Mouse (Mus musculus) neural tube, embryonic 11.5 days (tissue): ENCODE measurements around the gene St3gal5. TPM values are rescaled to one million over a fixed set of nuclear protein-coding genes. Genes with fewer than 3 reads are reported as not detected.
A peak's percentile ranks its signal among the peaks of the same experiment; 100 is the strongest.

Experiments
- ATAC-seq: fragments of 200-750 bp; cut with Nextera tagmentation; 2 replicates; pipeline ENCODE4 v1.8.0; 2017; ENCODE audit warnings: moderate number of reproducible peaks, mild to moderate bottlenecking, moderate TSS enrichment, moderate library complexity; ENCODE audit not compliant: insufficient read depth, low FRiP score, low TSS enrichment
- DNase-seq: peaks from one replicate; pipeline ENCODE4 v3.0.0-alpha.2; 2015; ENCODE audit warnings: low spot score
- H3K27ac ChIP-seq: fragments of 300-500 bp; sonication (generic); 2 replicates; pipeline ENCODE4 v1.5.1; 2014; ENCODE audit warnings: low read depth, mild to moderate bottlenecking, low read length
- H3K27me3 ChIP-seq: fragments of 300-500 bp; sonication (generic); 2 replicates; pipeline ENCODE4 v1.6.1; 2014; ENCODE audit warnings: mild to moderate bottlenecking, low read length, mixed read lengths; ENCODE audit not compliant: control insufficient read depth, insufficient read depth
- H3K36me3 ChIP-seq: fragments of 300-500 bp; sonication (generic); 2 replicates; pipeline ENCODE4 v1.6.1; 2014; ENCODE audit warnings: mild to moderate bottlenecking, low read length, moderate library complexity, mixed read lengths; ENCODE audit not compliant: control insufficient read depth, insufficient read depth
- H3K4me1 ChIP-seq: fragments of 300-500 bp; sonication (generic); 2 replicates; pipeline ENCODE4 v1.6.1; 2014; ENCODE audit warnings: low read length, mixed read lengths; ENCODE audit not compliant: control insufficient read depth, insufficient read depth
- H3K4me2 ChIP-seq: fragments of 300-500 bp; sonication (generic); 2 replicates; pipeline ENCODE4 v1.6.1; 2014; ENCODE audit warnings: low read depth, mild to moderate bottlenecking, moderate library complexity
- H3K4me3 ChIP-seq: fragments of 300-500 bp; sonication (generic); 2 replicates; pipeline ENCODE4 v1.5.1; 2014; ENCODE audit warnings: low read depth, low read length
- H3K9ac ChIP-seq: fragments of 300-500 bp; sonication (generic); 2 replicates; pipeline ENCODE4 v1.6.1; 2014; ENCODE audit warnings: mild to moderate bottlenecking, low read length
- H3K9me3 ChIP-seq: fragments of 300-500 bp; sonication (generic); 2 replicates; pipeline ENCODE4 v1.6.1; 2016; ENCODE audit warnings: low read length; ENCODE audit not compliant: control insufficient read depth
- WGBS: fragments of 180-500 bp; shearing (Covaris S2); extraction: QIAGEN DNeasy Blood & Tissue Kit; methylation state at CpG from one replicate; pipeline ENCODE4 v1.1.7; 2014; 5-methylcytosine and 5-hydroxymethylcytosine counted together
- polyA plus RNA-seq: library from polyadenylated mRNA; unstranded; fragments of >200 nt; fragmentation: Nextera tagmentation; extraction: Ambion mirVana; gene quantifications from 2 replicates; pipeline ENCODE4 v1.2.1, GENCODE M21; 2014

Gene St3gal5
- polyA plus RNA-seq, 1 experiment from 2014 or later: 44.6 TPM

DNA sequence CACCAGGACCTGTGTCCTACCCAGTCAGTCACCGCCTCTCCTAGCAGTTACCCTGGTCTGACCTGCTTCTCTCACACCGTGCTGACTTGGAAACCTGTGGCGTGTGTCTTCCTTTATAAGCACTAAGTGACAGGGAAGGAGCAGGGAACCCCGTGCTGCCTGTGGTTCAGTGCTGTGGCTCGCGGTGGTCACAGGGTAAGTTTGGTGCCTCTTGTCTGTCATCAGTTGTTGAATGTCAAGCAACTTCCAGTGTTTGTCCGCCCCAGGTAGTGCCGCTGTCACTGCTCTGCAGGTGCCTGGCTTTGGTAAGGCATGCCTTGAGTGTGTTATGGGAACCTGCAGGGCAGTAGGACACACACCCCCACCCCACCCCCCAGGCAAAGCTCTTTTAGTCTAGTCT lies 3.5 kb downstream of the St3gal5 start:
- Histone ChIP-seq H3K27ac (no peak overlapping the region), H3K4me2 (no peak overlapping the region)
- 86% methylated on average over 8 of the region's 8 CpGs for WGBS

DNA sequence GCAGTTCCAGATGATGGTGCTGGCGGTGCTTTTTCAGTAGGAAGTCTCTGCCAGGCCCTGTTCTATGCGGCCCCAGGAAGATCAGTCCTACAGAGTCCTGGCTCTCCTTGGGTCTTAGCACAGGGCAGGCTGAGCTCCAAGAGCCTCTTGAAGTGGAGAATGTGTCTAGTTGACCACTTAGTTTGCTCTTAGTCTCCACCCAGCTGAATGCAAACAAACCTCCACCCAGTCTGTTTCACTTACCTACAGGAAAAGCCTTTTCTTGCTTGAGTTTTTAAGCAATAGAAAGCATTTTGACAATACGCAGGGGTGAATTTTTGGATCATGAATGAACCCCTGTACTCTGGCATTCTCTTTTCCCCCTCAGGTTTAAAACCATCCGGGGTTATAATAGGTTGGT lies 4.0 kb downstream of the St3gal5 start:
- Histone ChIP-seq H3K9ac (no peak overlapping the region), H3K36me3 (no peaks in the 10 kb centered on the region), H3K9me3 (no peaks in the 10 kb centered on the region), H3K4me3 (no peak overlapping the region), H3K4me2 (no peak overlapping the region), H3K27me3 (no peaks in the 10 kb centered on the region), H3K27ac (no peak overlapping the region), H3K4me1 (0 out of 2 replicates have a peak, but pooled peaks cover 4% of the 10 kb centered on the region)
- WGBS: 88% methylated on average over 4 of the region's 4 CpGs
- DNase-seq: no peak
- no peak for ATAC-seq

More for the DNA sequence above, 3.5 kb downstream of the St3gal5 start:
- Histone ChIP-seq H3K27me3 (no peaks in the 10 kb centered on the region), H3K9ac (no peak overlapping the region), H3K9me3 (no peaks in the 10 kb centered on the region), H3K4me3 (no peak overlapping the region), H3K36me3 (no peaks in the 10 kb centered on the region), H3K4me1 (0 out of 2 replicates have a peak, but pooled peaks cover 4% of the 10 kb centered on the region)
- ATAC-seq (no peak), DNase-seq (no peak)

DNA sequence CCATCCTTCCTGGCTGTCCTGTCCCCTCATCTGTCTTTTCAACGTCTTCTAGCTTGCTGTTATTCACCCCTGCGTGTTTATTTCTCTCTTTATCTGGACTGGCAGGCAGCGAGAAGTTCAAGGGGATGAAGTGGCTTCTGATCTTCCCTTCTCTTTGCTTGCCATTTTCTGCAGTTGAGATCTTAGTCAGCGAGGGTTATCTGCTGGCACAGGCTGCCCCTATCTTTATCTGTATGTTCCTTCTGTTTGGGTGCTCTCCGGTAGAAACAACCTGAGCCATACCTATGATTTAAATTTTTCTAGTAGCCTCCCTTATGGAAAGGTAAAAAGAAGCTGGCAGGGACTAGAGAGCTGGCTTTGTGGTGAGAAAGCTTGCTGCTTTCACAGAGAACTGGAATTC lies 4.7 kb downstream of the St3gal5 start:
- ATAC-seq: no peak
- Histone ChIP-seq H3K27ac (no peak overlapping the region), H3K4me3 (no peak overlapping the region), H3K9ac (no peak overlapping the region), H3K27me3 (no peaks in the 10 kb centered on the region), H3K4me1 (0 out of 2 replicates have a peak, but pooled peaks cover 4% of the 10 kb centered on the region), H3K9me3 (no peaks in the 10 kb centered on the region), H3K4me2 (no peak overlapping the region), H3K36me3 (no peaks in the 10 kb centered on the region)
- no peak for DNase-seq
- WGBS: 80% methylated on average over 5 of the region's 5 CpGs

DNA sequence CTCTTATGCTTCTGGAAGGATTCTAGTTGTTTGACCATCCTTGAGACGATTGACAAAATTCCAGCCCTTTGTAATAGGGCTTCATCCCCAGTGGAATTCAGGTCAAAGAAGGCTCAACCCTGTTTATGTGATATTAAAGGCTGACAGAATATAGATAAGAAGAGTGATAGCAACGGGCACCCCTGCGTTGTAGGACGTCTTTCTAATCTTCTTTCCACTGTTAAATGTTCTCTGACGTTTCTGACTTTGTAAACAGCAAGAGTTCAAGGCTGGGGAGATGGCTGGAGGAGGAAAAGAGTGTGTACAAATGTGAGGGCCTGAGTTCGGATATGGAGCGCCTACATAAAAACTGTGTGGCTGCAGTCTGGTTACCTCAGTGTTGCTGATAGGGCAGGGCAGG lies 7.1 kb downstream of the St3gal5 start:
- H3K27me3 ChIP-seq: no peaks in the 10 kb centered on the region
- no peaks in the 10 kb centered on the region for H3K36me3 ChIP-seq
- no peak overlapping the region for H3K27ac ChIP-seq
- WGBS: 91% methylated on average over 7 of the region's 7 CpGs
- H3K9ac ChIP-seq: no peak overlapping the region
- H3K4me3 ChIP-seq: no peak overlapping the region
- no peak for DNase-seq
- no peaks in the 10 kb centered on the region for H3K9me3 ChIP-seq
- no peak overlapping the region for H3K4me2 ChIP-seq
- no peak for ATAC-seq
- no peaks in the 10 kb centered on the region for H3K4me1 ChIP-seq

DNA sequence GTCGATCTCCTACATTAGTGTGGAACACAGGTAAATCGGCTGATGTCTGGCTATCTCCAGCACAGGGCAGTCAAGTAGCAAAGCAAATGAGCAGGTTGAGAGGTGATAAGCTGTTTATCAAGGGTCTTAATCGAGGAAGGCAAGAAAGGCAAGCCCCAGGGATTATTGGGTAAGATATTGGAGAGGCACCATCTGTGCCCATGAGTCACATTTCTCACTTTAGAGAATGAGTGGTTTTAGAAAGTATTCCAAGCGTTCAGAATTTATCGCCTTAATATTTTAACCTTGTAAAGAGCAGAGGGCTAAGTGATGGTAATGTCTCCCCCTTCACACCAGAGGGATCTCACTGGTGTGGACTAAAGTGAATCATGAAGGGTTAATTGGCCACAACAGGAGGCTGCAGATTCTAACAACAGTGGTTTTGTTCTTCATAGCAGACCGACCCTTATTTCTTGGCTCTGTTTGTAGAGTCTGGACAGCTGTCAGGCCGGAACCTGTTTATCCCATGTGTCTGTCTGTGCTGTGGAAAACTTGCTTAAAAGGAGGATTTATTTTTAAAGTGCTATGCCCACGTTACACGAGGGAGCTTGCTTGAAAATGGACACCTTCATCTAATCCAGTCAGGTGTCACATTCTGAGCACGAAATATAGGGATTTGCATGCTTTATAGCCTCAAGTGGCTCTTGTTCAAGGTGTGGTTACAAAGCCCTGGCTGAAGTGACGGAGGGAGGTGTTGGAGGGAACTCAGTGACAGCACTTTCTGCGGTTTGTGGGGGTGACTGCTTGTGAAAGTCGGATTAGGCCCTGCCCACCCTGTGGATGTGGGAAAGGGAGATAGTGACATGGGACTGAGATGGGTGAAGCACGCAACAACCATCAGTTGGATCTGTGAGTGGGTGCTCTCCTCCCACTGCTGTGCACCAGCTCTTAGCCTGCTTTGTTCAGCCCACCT lies 11.8 kb downstream of the St3gal5 start:
- 0 out of 2 replicates have a peak overlapping the region, but pooled peaks have one; percentile 1 for H3K27ac ChIP-seq
- H3K4me1 ChIP-seq: 0 out of 2 replicates have a peak, but pooled peaks cover 3% of the 10 kb centered on the region
- H3K9me3 ChIP-seq: no peaks in the 10 kb centered on the region
- H3K9ac ChIP-seq: no peak overlapping the region
- ATAC-seq (no peak), DNase-seq (no peak)
- WGBS: 71% methylated on average over 14 of the region's 14 CpGs
- no peak overlapping the region for H3K4me2 ChIP-seq
- no peak overlapping the region for H3K4me3 ChIP-seq
- H3K27me3 ChIP-seq: no peaks in the 10 kb centered on the region
- H3K36me3 ChIP-seq: no peaks in the 10 kb centered on the region

DNA sequence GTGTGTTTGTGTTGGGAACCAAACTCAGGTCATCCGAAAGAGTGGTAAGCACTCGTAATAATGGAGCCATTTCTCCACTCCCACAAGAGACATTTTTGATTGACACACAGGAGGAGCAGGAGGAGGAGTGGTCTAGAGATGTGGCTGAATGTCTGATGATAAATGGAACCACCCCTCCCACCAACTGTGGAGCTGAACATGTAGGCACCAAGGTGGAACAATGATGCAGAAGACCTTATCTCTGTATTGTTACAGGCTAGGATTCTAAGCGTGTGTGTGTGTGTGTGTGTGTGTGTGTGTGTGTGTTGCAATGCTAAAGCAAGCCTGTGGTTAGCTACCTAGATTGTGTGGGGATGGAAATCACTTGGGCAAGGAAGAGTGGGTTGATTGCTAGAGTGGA lies 13.2 kb downstream of the St3gal5 start:
- H3K4me2 ChIP-seq: no peak overlapping the region
- no peaks in the 10 kb centered on the region for H3K36me3 ChIP-seq
- DNase-seq (no peak), ATAC-seq (no peak)
- H3K27ac ChIP-seq: no peak overlapping the region
- 0 out of 2 replicates have a peak, but pooled peaks cover 3% of the 10 kb centered on the region for H3K4me1 ChIP-seq
- no peak overlapping the region for H3K9ac ChIP-seq
- no peaks in the 10 kb centered on the region for H3K9me3 ChIP-seq
- WGBS: 81% methylated on average over 3 of the region's 3 CpGs
- no peaks in the 10 kb centered on the region for H3K27me3 ChIP-seq
- no peak overlapping the region for H3K4me3 ChIP-seq

DNA sequence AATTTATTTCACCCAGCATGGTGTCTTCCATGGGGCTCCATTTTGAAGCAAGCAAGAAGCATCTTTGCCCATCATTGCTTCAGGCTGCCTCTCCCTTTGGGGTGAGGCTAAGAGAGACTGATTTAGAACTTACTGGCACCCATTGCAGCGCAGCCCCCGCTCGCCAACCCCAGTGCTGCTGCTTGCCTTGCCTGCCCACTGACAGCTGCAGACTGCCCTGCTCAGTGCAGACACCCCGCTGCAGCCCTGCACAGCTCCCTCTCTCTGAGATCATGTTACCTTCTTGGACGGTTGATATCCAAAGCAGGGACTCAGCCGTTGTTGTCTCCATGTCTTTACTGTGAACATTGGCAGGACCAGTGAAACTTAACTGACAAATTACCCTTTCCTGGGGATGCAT lies 15.2 kb downstream of the St3gal5 start:
- 36% methylated on average over 6 of the region's 6 CpGs for WGBS
- H3K36me3 ChIP-seq: no peaks in the 10 kb centered on the region
- H3K9ac ChIP-seq: no peak overlapping the region
- DNase-seq (no peak), ATAC-seq (no peak)
- no peak overlapping the region for H3K27ac ChIP-seq
- H3K9me3 ChIP-seq: no peaks in the 10 kb centered on the region
- 0 out of 2 replicates have a peak, but pooled peaks cover 3% of the 10 kb centered on the region for H3K4me1 ChIP-seq
- no peak overlapping the region for H3K4me2 ChIP-seq
- no peaks in the 10 kb centered on the region for H3K27me3 ChIP-seq
- H3K4me3 ChIP-seq: no peak overlapping the region

DNA sequence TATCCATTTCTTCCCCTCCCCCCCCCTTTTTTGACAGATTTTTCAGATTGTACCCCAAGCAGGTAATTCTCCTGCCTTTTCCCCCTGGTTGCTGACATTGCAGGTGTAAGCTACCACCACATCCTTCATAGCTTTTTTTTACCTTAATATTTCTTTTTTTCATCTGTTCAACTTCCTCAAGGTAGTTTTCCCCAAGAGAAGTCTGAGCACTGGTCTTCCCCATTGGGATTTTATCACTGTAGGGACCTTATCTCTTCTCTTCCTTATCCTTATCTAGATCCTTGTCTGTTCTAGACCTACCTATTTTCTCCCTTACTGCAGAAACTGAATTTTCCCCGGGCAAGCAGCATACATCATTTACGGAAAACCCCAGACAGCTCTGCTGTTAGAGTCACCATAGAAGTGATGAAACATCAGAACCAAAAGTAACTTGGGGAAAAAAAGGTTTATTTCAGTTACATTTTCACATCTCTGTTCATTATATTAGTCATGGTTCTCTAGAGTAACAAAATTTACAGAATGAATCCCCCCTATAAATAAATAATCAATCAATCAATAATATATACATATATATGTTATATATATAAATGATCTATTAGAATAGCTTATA lies 15.8 kb downstream of the St3gal5 start:
- no peak overlapping the region for H3K9ac ChIP-seq
- H3K4me2 ChIP-seq: no peak overlapping the region
- H3K4me3 ChIP-seq: no peak overlapping the region
- no peaks in the 10 kb centered on the region for H3K27me3 ChIP-seq
- no peaks in the 10 kb centered on the region for H3K9me3 ChIP-seq
- DNase-seq: no peak
- WGBS: 85% methylated on average over 2 of the region's 2 CpGs
- H3K4me1 ChIP-seq: 0 out of 2 replicates have a peak, but pooled peaks cover 3% of the 10 kb centered on the region
- ATAC-seq: no peak
- H3K36me3 ChIP-seq: no peaks in the 10 kb centered on the region
- no peak overlapping the region for H3K27ac ChIP-seq
